Mouse (Mus musculus) lung, embryonic 16.5 days (tissue): Measurements from ENCODE around the gene Lrrc75a. TPM values are rescaled to one million over a fixed set of nuclear protein-coding genes. Genes with fewer than 3 reads are reported as not detected.

Experiments
- ATAC-seq: fragments of 200-750 bp; cut with Nextera tagmentation; 2 replicates; pipeline ENCODE4 v1.8.0; 2017; ENCODE audit warnings: low read depth, mild to moderate bottlenecking, moderate library complexity
- H3K27ac ChIP-seq: fragments of 300-500 bp; sonication (generic); 2 replicates; pipeline ENCODE4 v1.5.1; 2014; ENCODE audit warnings: mild to moderate bottlenecking, control low read depth, low read length
- H3K27me3 ChIP-seq: fragments of 300-500 bp; sonication (generic); 2 replicates; pipeline ENCODE4 v1.6.1; 2014; ENCODE audit warnings: low read depth, low read length, mixed read lengths; ENCODE audit not compliant: control insufficient read depth, insufficient read depth
- H3K36me3 ChIP-seq: fragments of 300-500 bp; sonication (generic); 2 replicates; pipeline ENCODE4 v1.6.1; 2014; ENCODE audit warnings: low read length; ENCODE audit not compliant: control insufficient read depth, insufficient read depth
- H3K4me1 ChIP-seq: fragments of 300-500 bp; sonication (generic); replicated peaks from 2 replicates; pipeline ENCODE4 v1.6.1; 2014; ENCODE audit warnings: low read length, mixed read lengths; ENCODE audit not compliant: control insufficient read depth, insufficient read depth
- H3K4me2 ChIP-seq: fragments of 300-500 bp; sonication (generic); 2 replicates; pipeline ENCODE4 v1.6.1; 2014; ENCODE audit warnings: low read depth, low read length, control low read depth
- H3K4me3 ChIP-seq: fragments of 300-500 bp; sonication (generic); 2 replicates; pipeline ENCODE4 v1.5.1; 2014; ENCODE audit warnings: mild to moderate bottlenecking, low read length, control low read depth
- H3K9ac ChIP-seq: fragments of 300-500 bp; sonication (generic); 2 replicates; pipeline ENCODE4 v1.6.1; 2014; ENCODE audit warnings: low read length, control low read depth
- H3K9me3 ChIP-seq: fragments of 300-500 bp; sonication (generic); 2 replicates; pipeline ENCODE4 v1.6.1; 2016; ENCODE audit warnings: low read length; ENCODE audit not compliant: control insufficient read depth
- WGBS: fragments of 180-500 bp; shearing (Covaris S2); extraction: QIAGEN DNeasy Blood & Tissue Kit; methylation state at CpG from one replicate; pipeline ENCODE4 v1.1.7; 2014; 5-methylcytosine and 5-hydroxymethylcytosine counted together
- polyA plus RNA-seq: library from polyadenylated mRNA; unstranded; fragments of >200 nt; fragmentation: Nextera tagmentation; extraction: Ambion mirVana; gene quantifications from 2 replicates; pipeline ENCODE4 v1.2.1, GENCODE M21; 2015

Gene Lrrc75a
- polyA plus RNA-seq, 1 experiment from 2014 or later: 11.8 TPM

- H3K4me1 ChIP-seq: no peaks in the 10 kb centered on the region; the same call in 1 of the 2 replicates
Observed at GRCm38 (mm10) chr11:62587034-62587433, 61.3 kb downstream of the Lrrc75a start.

GRCm38 (mm10) chr11:62584671-62585206, 63.6 kb downstream of the Lrrc75a start:
- ATAC-seq: no peak
- Histone ChIP-seq H3K27ac (no peak overlapping the region), H3K4me2 (no peak overlapping the region), H3K4me3 (no peak overlapping the region), H3K27me3 (no peaks in the 10 kb centered on the region), H3K9ac (no peak overlapping the region), H3K4me1 (no peaks in the 10 kb centered on the region; the same call in 1 of the 2 replicates), H3K36me3 (no peaks in the 10 kb centered on the region), H3K9me3 (no peaks in the 10 kb centered on the region)
- WGBS: 63% methylated on average over 9 of the region's 9 CpGs

More at GRCm38 (mm10) chr11:62587034-62587433, 61.3 kb downstream of the Lrrc75a start:
- Histone ChIP-seq H3K36me3 (no peaks in the 10 kb centered on the region), H3K27me3 (no peaks in the 10 kb centered on the region), H3K4me3 (no peak overlapping the region), H3K27ac (no peak overlapping the region), H3K9me3 (no peaks in the 10 kb centered on the region), H3K4me2 (no peak overlapping the region), H3K9ac (no peak overlapping the region)
- WGBS: 84% methylated on average over 5 of the region's 5 CpGs
- no peak for ATAC-seq

GRCm38 (mm10) chr11:62583031-62583430, 65.3 kb downstream of the Lrrc75a start:
- WGBS: 88% methylated on average over 6 of the region's 6 CpGs

GRCm38 (mm10) chr11:62576530-62577152, 71.7 kb downstream of the Lrrc75a start:
- peak overlapping the region; percentile 14; the same call in 1 of the 2 replicates for H3K9ac ChIP-seq
- no peak for ATAC-seq

More at GRCm38 (mm10) chr11:62583031-62583430, 65.3 kb downstream of the Lrrc75a start:
- Histone ChIP-seq H3K4me3 (no peak overlapping the region), H3K9me3 (no peaks in the 10 kb centered on the region), H3K36me3 (no peaks in the 10 kb centered on the region), H3K27me3 (no peaks in the 10 kb centered on the region), H3K4me2 (no peak overlapping the region), H3K27ac (no peak overlapping the region), H3K4me1 (no peaks in the 10 kb centered on the region; the same call in 1 of the 2 replicates), H3K9ac (no peak overlapping the region)
- ATAC-seq: no peak

GRCm38 (mm10) chr11:62575659-62576438, 72.5 kb downstream of the Lrrc75a start:
- H3K4me3 ChIP-seq: peak overlapping the region; percentile 57
- H3K9me3 ChIP-seq: peaks cover 3% of the 10 kb centered on the region; the same call in 1 of the 2 replicates
- ATAC-seq: peak; percentile 48
- no peak overlapping the region for H3K27ac ChIP-seq
- no peaks in the 10 kb centered on the region for H3K36me3 ChIP-seq
- 8% methylated on average over 27 of the region's 27 CpGs for WGBS
- peaks cover 3% of the 10 kb centered on the region; the same call in 1 of the 2 replicates for H3K27me3 ChIP-seq
- peaks cover 7% of the 10 kb centered on the region; the same call in 1 of the 2 replicates for H3K4me1 ChIP-seq
- H3K4me2 ChIP-seq: peak overlapping the region; percentile 98
- H3K9ac ChIP-seq: peak overlapping the region; percentile 62

More at GRCm38 (mm10) chr11:62576530-62577152, 71.7 kb downstream of the Lrrc75a start:
- Histone ChIP-seq H3K4me2 (peak overlapping the region; percentile 98), H3K27me3 (peaks cover 3% of the 10 kb centered on the region; the same call in 1 of the 2 replicates), H3K36me3 (no peaks in the 10 kb centered on the region), H3K9me3 (peaks cover 3% of the 10 kb centered on the region; the same call in 1 of the 2 replicates), H3K27ac (no peak overlapping the region), H3K4me3 (peak overlapping the region; percentile 57; the same call in 1 of the 2 replicates), H3K4me1 (peaks cover 7% of the 10 kb centered on the region; the same call in 1 of the 2 replicates)
- 61% methylated on average over 16 of the region's 16 CpGs for WGBS

- Histone ChIP-seq H3K36me3 (no peaks in the 10 kb centered on the region), H3K9me3 (peaks cover 3% of the 10 kb centered on the region; the same call in 1 of the 2 replicates), H3K4me2 (peak overlapping the region; percentile 98), H3K9ac (peak overlapping the region; percentile 62), H3K4me3 (peak overlapping the region; percentile 57), H3K27me3 (peaks cover 3% of the 10 kb centered on the region; the same call in 1 of the 2 replicates), H3K4me1 (peaks cover 7% of the 10 kb centered on the region; the same call in 1 of the 2 replicates), H3K27ac (no peak overlapping the region)
- ATAC-seq: peak; percentile 87
- WGBS: 2% methylated on average over 9 of the region's 9 CpGs
Observed at GRCm38 (mm10) chr11:62575297-62575658, 73.0 kb downstream of the Lrrc75a start.

GRCm38 (mm10) chr11:62574703-62575085, 73.6 kb downstream of the Lrrc75a start:
- H3K9ac ChIP-seq: no peak overlapping the region
- whole genome bisulfite sequencing: 69% methylated on average over 4 of the region's 4 CpGs
- no peak overlapping the region for H3K27ac ChIP-seq
- H3K4me3 ChIP-seq: no peak overlapping the region
- ATAC-seq: no peak
- H3K27me3 ChIP-seq: peaks cover 3% of the 10 kb centered on the region; the same call in 1 of the 2 replicates
- H3K4me2 ChIP-seq: no peak overlapping the region
- peaks cover 7% of the 10 kb centered on the region; the same call in 1 of the 2 replicates for H3K4me1 ChIP-seq
- no peaks in the 10 kb centered on the region for H3K36me3 ChIP-seq
- peaks cover 3% of the 10 kb centered on the region; the same call in 1 of the 2 replicates for H3K9me3 ChIP-seq

GRCm38 (mm10) chr11:62573959-62574702, 74.2 kb downstream of the Lrrc75a start, which contains the start of gene Trpv2:
Gene Trpv2 (plus strand): TSS chr11:62574486.
- peaks cover 3% of the 10 kb centered on the region; the same call in 1 of the 2 replicates for H3K9me3 ChIP-seq
- no peaks in the 10 kb centered on the region for H3K36me3 ChIP-seq
- no peak within 1 kb of the TSS for H3K27ac ChIP-seq
- 64% methylated on average over 6 of the region's 6 CpGs for WGBS
- peak within 1 kb of the TSS; percentile 57 for H3K4me3 ChIP-seq
- H3K27me3 ChIP-seq: peaks cover 3% of the 10 kb centered on the region; the same call in 1 of the 2 replicates
- H3K4me1 ChIP-seq: peaks cover 7% of the 10 kb centered on the region; the same call in 1 of the 2 replicates
- ATAC-seq: no peak
- H3K4me2 ChIP-seq: peak within 1 kb of the TSS; percentile 98
- peak within 1 kb of the TSS; percentile 62; the same call in 1 of the 2 replicates for H3K9ac ChIP-seq
